Mouse (Mus musculus) CH12.LX (cell line): Measurements from ENCODE around the gene Synpo2.

Source experiments
- BHLHE40 ChIP-seq: IDR thresholded peaks from 2 replicates; pipeline ENCODE4 v1.6.1; 2011; ENCODE audit warnings: mild to moderate bottlenecking, low read depth, low read length, improper control_type of control experiment
- CTCF ChIP-seq, 2 experiments: IDR thresholded peaks in 1 of 2; conservative IDR thresholded peaks in 1 of 2; 2 replicates each; pipeline ENCODE4 v1.5.1; 2011 to 2012; ENCODE audit warnings: low read depth in 2 of 2, low read length in 2 of 2, improper control_type of control experiment in 1 of 2, inconsistent platforms in 1 of 2, mild to moderate bottlenecking in 1 of 2, moderate library complexity in 1 of 2
- E2F4 ChIP-seq: IDR thresholded peaks from 2 replicates; pipeline ENCODE4 v1.6.1; 2011; ENCODE audit warnings: low read depth, low read length, improper control_type of control experiment; ENCODE audit not compliant: insufficient replicate concordance
- ELF1 ChIP-seq: IDR thresholded peaks from 2 replicates; pipeline ENCODE4 v1.6.1; 2014; ENCODE audit warnings: low read depth, mild to moderate bottlenecking, inconsistent platforms, low read length, improper control_type of control experiment
- EP300 ChIP-seq: IDR thresholded peaks from 2 replicates; pipeline ENCODE4 v1.6.1; 2011; ENCODE audit warnings: low read length, improper control_type of control experiment
- HCFC1 ChIP-seq: IDR thresholded peaks from 2 replicates; pipeline ENCODE4 v1.6.1; 2012; ENCODE audit warnings: low read depth, mild to moderate bottlenecking, inconsistent platforms, low read length, improper control_type of control experiment
- JUND ChIP-seq: conservative IDR thresholded peaks from 2 replicates; pipeline ENCODE4 v1.6.1; 2011; ENCODE audit warnings: low read depth, low read length, improper control_type of control experiment
- MAX ChIP-seq: IDR thresholded peaks from 2 replicates; pipeline ENCODE4 v1.6.1; 2011; ENCODE audit warnings: low read length, improper control_type of control experiment
- MEF2A ChIP-seq: IDR thresholded peaks from 2 replicates; pipeline ENCODE4 v1.6.1; 2014; ENCODE audit warnings: low read depth, mild to moderate bottlenecking, inconsistent platforms, low read length, improper control_type of control experiment, borderline replicate concordance
- POLR2A ChIP-seq: IDR thresholded peaks from 2 replicates; pipeline ENCODE4 v1.6.1; 2011; ENCODE audit warnings: low read depth, mild to moderate bottlenecking, improper control_type of control experiment, low read length
- POLR2AphosphoS2 ChIP-seq: IDR thresholded peaks from 2 replicates; pipeline ENCODE4 v1.6.1; 2011; ENCODE audit warnings: low read depth, low read length, improper control_type of control experiment
- RCOR1 ChIP-seq: conservative IDR thresholded peaks from 2 replicates; pipeline ENCODE4 v1.6.1; 2012; ENCODE audit warnings: low read depth, mild to moderate bottlenecking, inconsistent platforms, low read length, improper control_type of control experiment
- TCF12 ChIP-seq: IDR thresholded peaks from 2 replicates; pipeline ENCODE4 v1.6.1; 2014; ENCODE audit warnings: low read depth, mild to moderate bottlenecking, inconsistent platforms, low read length, improper control_type of control experiment
- USF1 ChIP-seq: IDR thresholded peaks from 2 replicates; pipeline ENCODE4 v1.6.1; 2014; ENCODE audit warnings: low read depth, mild to moderate bottlenecking, inconsistent platforms, low read length, improper control_type of control experiment

GRCm38 (mm10) chr3:123159139-123159824, 76.7 kb downstream of the Synpo2 start:
- TF ChIP-seq POLR2AphosphoS2 (no peak), CTCF (conservative IDR thresholded peaks at IDR 0.05 in 1 of 2, IDR thresholded peaks at IDR 0.05 in 1 of 2; ENCODE audit: low read depth in 2 of 2, low read length in 2 of 2) (peak; percentile 57 to 93; a peak in 3 of 4 replicates), MAX (no peak), USF1 (no peak), EP300 (no peak), POLR2A (no peak), E2F4 (no peak), ELF1 (no peak), MEF2A (no peak), HCFC1 (no peak), RCOR1 (no peak), TCF12 (no peak), BHLHE40 (no peak), JUND (no peak)
